Mouse (Mus musculus) embryo, embryonic 11.5 days (tissue): ENCODE measurements at regions not wholly inside any gene's neighbourhood (a gene's known extent, or its start where the extent isn't known, plus 50 kb on each side); places are given as distances from the start of the nearest gene placed in this dataset.

Experiments used
- DNase-seq: peaks from one replicate; pipeline ENCODE4 v3.0.0-alpha.2; 2012; ENCODE audit warnings: low read depth, low spot score

DNA sequence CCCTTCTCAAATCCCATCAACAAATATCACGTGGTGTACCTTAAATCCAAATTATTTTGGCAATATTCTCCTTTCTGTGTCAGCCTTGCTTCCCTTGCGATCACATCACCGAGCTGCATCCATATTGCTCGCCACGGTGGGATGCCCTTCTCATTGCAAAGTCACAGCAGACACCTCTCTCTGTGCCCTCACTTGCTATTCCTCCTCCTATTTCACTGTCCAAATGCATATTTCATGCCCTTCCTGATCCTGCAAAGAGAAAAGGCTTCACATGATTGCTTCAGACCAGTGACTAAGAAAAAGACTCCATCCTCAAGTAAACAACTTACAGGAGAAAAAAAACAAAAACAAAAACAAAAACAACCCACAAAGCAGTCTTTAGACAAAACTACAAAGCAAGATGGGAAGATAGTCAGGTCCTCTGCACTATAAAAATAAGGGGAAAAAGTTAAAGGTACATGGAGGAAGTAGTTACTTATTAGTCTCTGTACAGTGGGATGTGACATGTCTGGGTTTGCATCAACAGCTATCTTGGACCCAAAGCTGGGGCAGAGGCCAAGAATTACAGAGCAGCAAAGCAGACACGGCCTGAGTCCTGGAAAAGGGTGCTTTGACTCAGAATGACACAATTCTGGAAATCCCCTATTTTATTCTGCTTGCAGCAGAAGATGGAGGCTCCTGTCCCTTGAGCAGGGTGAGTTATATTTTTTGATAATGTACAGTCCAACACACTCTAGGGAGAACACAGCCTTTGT is 349.3 kb downstream of the Zfp619 start:
- DNase-seq = no peak

DNA sequence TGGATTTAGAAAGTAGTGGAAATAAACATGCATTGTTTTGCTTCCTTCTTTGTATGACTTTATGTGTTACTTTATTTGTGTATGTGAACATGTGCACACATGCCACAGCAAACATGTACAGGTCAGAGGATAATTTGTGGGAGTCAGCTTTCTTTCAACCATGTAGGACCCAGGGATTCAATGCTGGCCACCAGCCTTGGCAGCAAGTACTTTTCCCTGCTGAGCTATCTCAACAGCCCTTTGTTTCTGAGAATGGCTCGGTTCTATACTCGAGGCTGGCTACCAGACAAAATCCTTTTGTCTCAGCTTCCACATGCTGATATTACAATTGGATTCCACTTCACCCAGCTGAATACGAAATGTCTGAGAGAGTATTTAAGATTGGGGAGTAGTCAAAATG is 349.9 kb downstream of the Zfp619 start:
- DNase-seq = no peak

DNA sequence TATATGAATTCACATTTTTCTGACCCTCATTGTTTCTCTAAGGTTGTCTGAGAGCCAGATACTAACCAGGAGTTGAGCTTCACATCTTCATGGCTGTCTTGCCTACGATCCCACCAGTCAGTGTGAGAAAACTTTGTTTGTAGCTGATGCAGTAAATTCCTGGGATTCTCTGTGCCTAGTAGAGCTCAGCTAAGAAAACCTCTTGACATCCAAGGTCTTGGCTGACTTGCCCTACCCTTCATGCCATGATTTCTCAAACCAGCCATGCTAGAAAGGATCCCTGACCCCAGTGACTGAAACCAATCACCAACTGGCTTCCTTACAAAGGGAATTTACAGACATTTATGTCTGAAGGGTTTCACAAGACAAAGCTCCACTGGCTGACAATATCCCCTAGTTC is 364.5 kb downstream of the Zfp619 start:
- DNase-seq = no peak

- DNase-seq = no peak
Observed at GRCm38 (mm10) chr7:39894208-39894896, 376.8 kb downstream of the Zfp619 start.

- DNase-seq = no peak
Observed at GRCm38 (mm10) chr7:39896918-39897317, 379.4 kb downstream of the Zfp619 start.

DNA sequence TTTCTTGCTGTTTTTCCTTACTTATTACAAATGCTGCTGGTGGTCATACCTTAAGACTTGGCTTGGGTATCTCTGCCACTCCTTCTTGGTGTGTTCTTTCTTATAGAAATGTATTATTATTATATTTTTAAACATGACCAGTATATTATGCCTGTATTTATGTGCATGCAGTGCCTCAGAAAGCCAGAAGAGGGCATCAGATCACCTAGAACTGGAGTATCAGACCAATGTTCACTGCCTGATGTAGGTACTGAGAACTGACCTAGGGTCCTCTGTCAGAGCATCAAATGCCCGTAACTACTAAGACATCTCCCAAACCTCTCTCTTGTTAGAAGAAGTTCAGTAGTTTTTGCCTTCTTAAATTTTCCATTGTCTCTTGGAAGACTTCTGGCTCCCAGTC is 380.7 kb downstream of the Zfp619 start:
- no peak for DNase-seq

GRCm38 (mm10) chr7:39933946-39934345 is 416.4 kb downstream of the Zfp619 start:
- no peak for DNase-seq

DNA sequence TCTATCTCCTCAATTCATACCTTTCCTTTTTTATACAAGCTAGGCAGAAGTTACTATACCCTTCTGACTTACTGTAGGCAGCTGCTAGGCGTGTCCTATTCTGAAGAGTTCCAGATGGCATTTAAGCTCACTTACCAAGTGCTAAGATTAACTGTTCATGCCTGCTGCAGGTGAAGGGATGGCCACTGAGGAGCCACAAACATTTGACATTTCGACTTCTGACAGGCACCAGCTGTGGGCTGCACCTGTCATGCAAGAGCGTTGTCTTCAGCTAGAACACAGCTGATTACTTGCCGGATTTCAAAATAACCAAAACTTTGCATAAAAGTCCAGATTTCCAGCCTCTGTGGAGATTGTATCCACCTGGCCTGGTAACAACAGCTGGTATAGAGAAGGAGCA is 419.7 kb downstream of the Zfp619 start:
- DNase-seq = no peak

DNA sequence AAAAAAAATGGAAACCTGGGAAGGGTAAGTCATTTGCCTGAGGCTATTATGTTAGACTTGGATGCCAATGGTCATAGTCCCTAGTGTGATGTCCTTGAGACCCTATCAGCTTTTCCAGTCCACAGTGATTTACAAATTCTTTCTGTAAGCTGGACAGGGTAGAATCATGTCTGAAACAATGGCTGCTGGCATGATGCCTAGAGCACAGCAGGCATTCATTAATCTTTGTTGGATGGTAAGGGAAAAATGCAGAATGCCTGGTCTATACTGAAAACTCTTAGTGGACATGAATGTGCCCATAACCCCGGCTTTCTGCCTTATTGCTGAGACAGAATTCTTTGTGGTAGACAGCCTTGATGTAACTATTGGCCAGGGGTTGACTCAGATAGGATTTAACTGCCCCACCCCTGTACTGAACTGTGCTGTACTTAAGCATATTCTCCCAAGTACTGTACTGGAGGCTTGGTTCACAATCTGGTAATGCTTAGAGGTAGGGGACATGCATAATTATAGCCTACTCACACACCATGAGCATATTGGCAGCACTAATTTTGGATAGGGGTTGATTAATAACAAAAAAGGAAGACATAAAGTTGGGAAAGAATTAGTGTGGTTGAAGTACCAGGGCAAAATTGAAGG is 424.8 kb downstream of the Zfp619 start:
- DNase-seq = no peak

GRCm38 (mm10) chr7:39954110-39954509 is 436.5 kb downstream of the Zfp619 start:
- DNase-seq = no peak

DNA sequence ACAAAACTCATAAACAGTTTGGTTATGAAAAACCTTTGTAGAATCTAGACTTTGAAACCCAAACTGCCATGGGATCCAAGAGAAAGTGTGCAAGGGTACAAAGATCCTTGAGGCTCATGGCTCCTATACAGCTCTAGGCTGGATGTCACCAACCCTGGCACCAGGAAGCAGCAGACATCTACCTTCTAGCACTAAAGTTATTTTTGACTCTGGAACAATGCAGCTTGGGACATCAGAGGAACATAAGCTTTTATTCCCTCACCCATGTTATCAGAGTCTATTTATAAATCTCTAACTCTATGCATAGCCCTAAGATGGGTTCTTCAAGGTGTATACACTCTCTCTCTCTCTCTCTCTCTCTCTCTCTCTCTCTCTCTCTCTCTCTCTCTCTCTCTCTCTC is 437.4 kb downstream of the Zfp619 start:
- DNase-seq = no peak

- no peak for DNase-seq
Observed at GRCm38 (mm10) chr7:39978121-39978520, 460.6 kb downstream of the Zfp619 start.

DNA sequence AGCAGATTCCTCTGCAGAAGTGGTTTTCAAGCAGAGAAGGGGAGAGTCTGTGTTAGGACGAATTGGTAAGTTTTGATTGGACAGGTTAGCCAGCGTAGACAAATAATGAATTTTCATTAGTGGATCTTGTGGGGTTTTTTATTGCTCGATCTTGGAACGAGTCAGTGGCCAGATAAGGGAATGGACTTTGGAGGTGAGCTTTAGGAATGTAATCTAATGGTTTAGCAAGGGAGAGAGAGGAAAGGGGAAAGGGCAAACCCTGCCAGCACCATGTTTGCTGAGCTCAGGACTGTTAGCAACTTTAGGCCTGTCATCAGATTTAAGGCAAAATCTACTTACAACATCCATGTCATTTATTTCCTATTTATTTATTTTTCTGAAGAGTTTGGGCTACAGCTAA is 464.1 kb downstream of the Zfp619 start:
- DNase-seq = no peak
